ENCODE assay signal across 14 mouse cellular contexts in genomic region chr10:116444371-116444770, GRCm38 (mm10). TPM values are rescaled to one million over a fixed set of nuclear protein-coding genes. Genes with fewer than 3 reads are reported as not detected.
"Had no signal": no experiment of that assay in that cellular context is flagged by ENCODE, and none has a peak within 500 bp of the region (broad histone marks: within the 10 kb centered on the region; RNA-seq: fewer than 3 reads in every experiment).

No protein-coding gene starts in this region.

- H3K27ac ChIP-seq: kidney, postnatal 0 days; limb, embryonic 12.5 days; lung, embryonic 15.5 days; midbrain, embryonic 13.5 days; stomach, embryonic 15.5 days had no signal

- H3K27me3 ChIP-seq: limb, embryonic 12.5 days; lung, embryonic 15.5 days; midbrain, embryonic 13.5 days; stomach, embryonic 15.5 days had no signal

- H3K9ac ChIP-seq: limb, embryonic 12.5 days; lung, embryonic 15.5 days; midbrain, embryonic 13.5 days; stomach, embryonic 15.5 days had no signal

- H3K9me3 ChIP-seq: lung, embryonic 15.5 days; midbrain, embryonic 13.5 days; stomach, embryonic 15.5 days had no signal

- H3K36me3 ChIP-seq: lung, embryonic 15.5 days; stomach, embryonic 15.5 days had no signal

- ATAC-seq: midbrain, embryonic 13.5 days had no signal

- DNase-seq: kidney, adult 11 months; kidney, adult 9 months; kidney, postnatal 36 days; layer of hippocampus, adult 9-11 months; lung, postnatal 14 days; right cerebral cortex, postnatal 14 days; thymus, adult 2 months; thymus, postnatal 25 days had no signal

- H3K4me2 ChIP-seq: limb, embryonic 12.5 days; lung, embryonic 15.5 days; midbrain, embryonic 13.5 days; stomach, embryonic 15.5 days had no signal

- H3K4me1 ChIP-seq: lung, embryonic 15.5 days; midbrain, embryonic 13.5 days; stomach, embryonic 15.5 days had no signal

- H3K4me3 ChIP-seq: limb, embryonic 12.5 days; lung, embryonic 15.5 days; midbrain, embryonic 13.5 days; stomach, embryonic 15.5 days had no signal

RNA-seq across cellular contexts. Expression of gene Kcnmb4, which starts 29.3 kb away (rescaled TPM):
- total RNA-seq: megakaryocyte-erythroid progenitor cell, adult 5-6 weeks had no signal
